Mouse (Mus musculus) midbrain, embryonic 10.5 days (tissue): Measurements from ENCODE around the gene Tmprss9. TPM values are rescaled to one million over a fixed set of nuclear protein-coding genes. Genes with fewer than 3 reads are reported as not detected.

ENCODE experiments used
- DNase-seq: peaks from one replicate; pipeline ENCODE4 v3.0.0-alpha.2; 2017; ENCODE audit warnings: low spot score
- H3K27ac ChIP-seq: fragments of 300-500 bp; sonication (generic); replicated peaks from 2 replicates; pipeline ENCODE4 v1.5.1; 2016; ENCODE audit warnings: mild to moderate bottlenecking
- H3K27me3 ChIP-seq: fragments of 300-500 bp; sonication (generic); 2 replicates; pipeline ENCODE4 v1.6.1; 2016; ENCODE audit warnings: low read depth, mild to moderate bottlenecking; ENCODE audit not compliant: poor library complexity, severe bottlenecking
- H3K36me3 ChIP-seq: fragments of 300-500 bp; sonication (generic); 2 replicates; pipeline ENCODE4 v1.6.1; 2016; ENCODE audit warnings: mild to moderate bottlenecking, moderate library complexity
- H3K4me1 ChIP-seq: fragments of 300-500 bp; sonication (generic); 2 replicates; pipeline ENCODE4 v1.6.1; 2016
- H3K4me3 ChIP-seq: fragments of 300-500 bp; sonication (generic); 2 replicates; pipeline ENCODE4 v1.5.1; 2016; ENCODE audit warnings: mild to moderate bottlenecking, moderate library complexity
- H3K9me3 ChIP-seq: fragments of 300-500 bp; sonication (generic); replicated peaks from 2 replicates; pipeline ENCODE4 v1.6.1; 2016; ENCODE audit warnings: mild to moderate bottlenecking
- WGBS: fragments of 180-500 bp; shearing (Covaris S2); methylation state at CpG from one replicate; pipeline ENCODE4 v1.1.7; 2016; 5-methylcytosine and 5-hydroxymethylcytosine counted together
- polyA plus RNA-seq: library from polyadenylated mRNA; unstranded; fragments of >200 nt; fragmentation: Nextera tagmentation; extraction: Ambion mirVana; gene quantifications from 2 replicates; pipeline ENCODE4 v1.2.1, GENCODE M21; 2016

The Tmprss9 gene
- polyA plus RNA-seq, 1 experiment from 2014 or later = 0.02 TPM

GRCm38 (mm10) chr10:80915260-80915659, 43.6 kb downstream of the Tmprss9 start:
- Histone ChIP-seq H3K4me3 (no peak overlapping the region), H3K36me3 (peaks cover 62% of the 10 kb centered on the region), H3K4me1 (peaks cover 30% of the 10 kb centered on the region), H3K27me3 (0 out of 2 replicates have a peak, but pooled peaks cover 3% of the 10 kb centered on the region), H3K27ac (no peak overlapping the region), H3K9me3 (no peaks in the 10 kb centered on the region)
- DNase-seq = no peak
- WGBS = 90% methylated on average over 2 of the region's 2 CpGs

GRCm38 (mm10) chr10:80915736-80916135, 44.1 kb downstream of the Tmprss9 start:
- no peak for DNase-seq
- H3K27me3 ChIP-seq = 0 out of 2 replicates have a peak, but pooled peaks cover 3% of the 10 kb centered on the region
- H3K4me3 ChIP-seq = peak overlapping the region; percentile 95; the same call in 1 of the 2 replicates
- H3K27ac ChIP-seq = no peak overlapping the region
- whole genome bisulfite sequencing = 92% methylated on average over 4 of the region's 4 CpGs
- peaks cover 30% of the 10 kb centered on the region for H3K4me1 ChIP-seq
- H3K36me3 ChIP-seq = peaks cover 57% of the 10 kb centered on the region
- H3K9me3 ChIP-seq = no peaks in the 10 kb centered on the region

GRCm38 (mm10) chr10:80917336-80917778, 45.7 kb downstream of the Tmprss9 start:
- no peak for DNase-seq
- H3K27ac ChIP-seq = peak overlapping the region; percentile 91
- 3% methylated on average over 15 of the region's 15 CpGs for WGBS
- no peaks in the 10 kb centered on the region for H3K9me3 ChIP-seq
- peaks cover 41% of the 10 kb centered on the region for H3K36me3 ChIP-seq
- H3K4me3 ChIP-seq = peak overlapping the region; percentile 95
- H3K4me1 ChIP-seq = peaks cover 42% of the 10 kb centered on the region
- H3K27me3 ChIP-seq = peaks cover 16% of the 10 kb centered on the region

GRCm38 (mm10) chr10:80917779-80918434, 46.3 kb downstream of the Tmprss9 start, which contains the start of gene Lmnb2:
TSS of gene Lmnb2 (minus strand) at chr10:80918245.
- H3K4me3 ChIP-seq = peak within 1 kb of the TSS; percentile 95
- H3K27ac ChIP-seq = peak within 1 kb of the TSS; percentile 91
- H3K27me3 ChIP-seq = peaks cover 22% of the 10 kb centered on the region
- under 1% methylated on average over 61 of the region's 61 CpGs for WGBS
- DNase-seq = peak; percentile 81
- peaks cover 35% of the 10 kb centered on the region for H3K36me3 ChIP-seq
- H3K9me3 ChIP-seq = no peaks in the 10 kb centered on the region
- H3K4me1 ChIP-seq = peaks cover 43% of the 10 kb centered on the region

GRCm38 (mm10) chr10:80921923-80922322, 50.3 kb downstream of the Tmprss9 start:
- DNase-seq = peak; percentile 45
- peaks cover 24% of the 10 kb centered on the region for H3K27me3 ChIP-seq
- WGBS = 5% methylated on average over 16 of the region's 16 CpGs
- peak overlapping the region; percentile 75 for H3K27ac ChIP-seq
- H3K9me3 ChIP-seq = 0 out of 2 replicates have a peak, but pooled peaks cover 3% of the 10 kb centered on the region
- H3K4me3 ChIP-seq = peak overlapping the region; percentile 43
- H3K36me3 ChIP-seq = no peaks in the 10 kb centered on the region
- H3K4me1 ChIP-seq = peaks cover 37% of the 10 kb centered on the region

- Histone ChIP-seq H3K4me1 (peaks cover 48% of the 10 kb centered on the region), H3K27me3 (peaks cover 31% of the 10 kb centered on the region), H3K36me3 (no peaks in the 10 kb centered on the region), H3K9me3 (0 out of 2 replicates have a peak, but pooled peaks cover 3% of the 10 kb centered on the region), H3K27ac (no peak overlapping the region), H3K4me3 (no peak overlapping the region)
- no peak for DNase-seq
- 37% methylated on average over 3 of the region's 3 CpGs for WGBS
These were observed 53.8 kb downstream of the Tmprss9 start for GRCm38 (mm10) chr10:80925472-80925871.

- Histone ChIP-seq H3K4me1 (peaks cover 69% of the 10 kb centered on the region), H3K36me3 (no peaks in the 10 kb centered on the region), H3K4me3 (peak overlapping the region; percentile 65), H3K27ac (peak overlapping the region; percentile 81), H3K27me3 (peaks cover 44% of the 10 kb centered on the region), H3K9me3 (0 out of 2 replicates have a peak, but pooled peaks cover 1% of the 10 kb centered on the region)
- peak; percentile 88 for DNase-seq
- WGBS = under 1% methylated on average over 48 of the region's 48 CpGs
These were observed 57.1 kb downstream of the Tmprss9 start for GRCm38 (mm10) chr10:80928586-80929298.

GRCm38 (mm10) chr10:80929299-80930226, 57.9 kb downstream of the Tmprss9 start, which contains the start of gene Gadd45b:
TSS of gene Gadd45b (plus strand) at chr10:80930073.
- Histone ChIP-seq H3K9me3 (no peaks in the 10 kb centered on the region), H3K27me3 (peaks cover 52% of the 10 kb centered on the region), H3K4me1 (peaks cover 77% of the 10 kb centered on the region), H3K27ac (peak within 1 kb of the TSS; percentile 81), H3K36me3 (no peaks in the 10 kb centered on the region), H3K4me3 (peak within 1 kb of the TSS; percentile 65)
- DNase-seq = peak; percentile 99
- under 1% methylated on average over 56 of the region's 56 CpGs for WGBS

- peak; percentile 47 for DNase-seq
- H3K9me3 ChIP-seq = no peaks in the 10 kb centered on the region
- peaks cover 62% of the 10 kb centered on the region for H3K27me3 ChIP-seq
- H3K4me3 ChIP-seq = peak overlapping the region; percentile 65
- no peaks in the 10 kb centered on the region for H3K36me3 ChIP-seq
- H3K4me1 ChIP-seq = peaks cover 84% of the 10 kb centered on the region
- peak overlapping the region; percentile 57 for H3K27ac ChIP-seq
- 1% methylated on average over 45 of the region's 45 CpGs for WGBS
These were observed 58.9 kb downstream of the Tmprss9 start for GRCm38 (mm10) chr10:80930361-80931152.

- peak; percentile 34 for DNase-seq
- Histone ChIP-seq H3K36me3 (no peaks in the 10 kb centered on the region), H3K4me3 (peak overlapping the region; percentile 65), H3K27me3 (peaks cover 68% of the 10 kb centered on the region), H3K9me3 (no peaks in the 10 kb centered on the region), H3K4me1 (peaks cover 87% of the 10 kb centered on the region), H3K27ac (no peak overlapping the region)
- WGBS = 4% methylated on average over 13 of the region's 14 CpGs
These were observed 59.6 kb downstream of the Tmprss9 start for GRCm38 (mm10) chr10:80931153-80931671.

- Histone ChIP-seq H3K9me3 (no peaks in the 10 kb centered on the region), H3K4me1 (peaks cover 87% of the 10 kb centered on the region), H3K27ac (no peak overlapping the region), H3K27me3 (peaks cover 73% of the 10 kb centered on the region), H3K36me3 (no peaks in the 10 kb centered on the region), H3K4me3 (peak overlapping the region; percentile 65)
- DNase-seq = peak; percentile 45
- WGBS = under 1% methylated on average over 26 of the region's 26 CpGs
These were observed 60.0 kb downstream of the Tmprss9 start for GRCm38 (mm10) chr10:80931695-80932094.
